Mouse (Mus musculus) cerebellum, postnatal 25 days (tissue): ENCODE data around the gene Atp6v0a4.

Experiments
- DNase-seq, 2 experiments: peaks; one replicate each; pipeline ENCODE4 v3.0.0; 2021; ENCODE audit warnings: mixed read lengths in 2 of 2

The Atp6v0a4 gene

DNA sequence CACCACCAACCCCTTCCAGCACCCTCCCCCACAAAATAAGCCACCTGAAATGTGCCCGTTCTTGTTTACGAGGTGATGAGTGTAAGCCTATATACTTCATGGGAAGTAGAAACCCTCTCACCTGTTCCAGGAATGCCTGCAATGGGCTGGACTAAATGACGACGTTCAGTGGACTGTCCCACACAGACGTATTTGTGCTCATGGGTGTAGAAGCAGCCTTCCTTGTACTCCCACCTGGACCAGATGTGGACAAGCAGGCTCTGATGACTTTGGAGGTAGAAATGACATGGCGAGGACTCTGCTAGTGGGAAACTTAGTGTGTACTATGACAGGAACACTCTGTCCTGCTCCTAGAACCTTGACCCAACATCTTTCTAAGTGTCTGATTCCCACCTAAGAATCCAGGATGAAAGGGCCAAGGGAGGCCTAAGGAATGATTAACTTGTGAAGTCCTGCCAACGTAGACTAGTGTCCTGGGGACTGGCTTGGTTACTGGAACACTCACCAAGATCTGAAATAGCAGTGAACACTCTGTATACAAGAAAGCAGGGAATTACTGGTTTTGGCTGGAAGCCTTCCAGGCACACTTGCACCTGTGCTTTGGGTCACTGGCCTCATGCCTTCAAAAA is at the start of gene Atp6v0a4:
Gene Atp6v0a4, minus strand, starts transcription at position 380 of the 629 bp plus-strand sequence.
- DNase-seq, result no peak

DNA sequence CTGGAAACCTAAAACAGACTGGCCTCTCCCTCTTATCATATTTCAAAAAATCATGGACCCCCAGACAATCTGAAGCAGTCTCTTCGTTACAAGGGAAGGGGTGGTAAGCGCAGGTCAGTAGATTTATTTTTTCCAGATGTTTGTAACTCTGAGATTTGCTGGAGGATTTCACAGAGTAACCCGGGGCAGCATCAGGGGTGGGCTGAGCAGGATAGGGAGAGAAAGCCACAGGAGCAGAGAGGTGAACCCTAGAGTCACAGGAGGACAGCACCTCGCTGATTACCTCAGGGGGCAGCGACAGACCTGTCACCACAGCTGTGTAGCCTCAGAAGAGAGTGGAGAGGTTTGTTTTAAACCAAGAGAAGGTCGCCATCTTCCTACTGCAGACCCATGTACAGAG is 41.0 kb upstream of the Atp6v0a4 start:
- no peak for DNase-seq

DNA sequence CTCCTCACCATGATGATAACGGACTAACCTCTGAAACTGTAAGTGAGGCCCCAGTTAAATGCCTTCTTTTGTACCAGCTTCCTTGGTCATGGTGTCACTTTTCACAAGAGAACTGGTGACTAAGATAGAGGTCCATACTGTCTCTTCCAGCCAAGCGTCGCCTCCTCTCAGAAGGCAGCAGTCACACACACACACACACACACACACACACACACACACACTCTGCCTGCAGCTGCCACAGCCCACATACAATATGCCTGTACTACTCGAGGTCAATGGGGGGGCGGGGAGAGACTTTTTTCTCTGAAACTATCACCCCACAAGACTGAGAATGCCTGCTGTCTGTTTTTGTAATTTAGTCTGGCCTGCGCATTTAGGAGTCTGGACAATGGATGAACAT is 40.3 kb upstream of the Atp6v0a4 start:
- no peak for DNase-seq

DNA sequence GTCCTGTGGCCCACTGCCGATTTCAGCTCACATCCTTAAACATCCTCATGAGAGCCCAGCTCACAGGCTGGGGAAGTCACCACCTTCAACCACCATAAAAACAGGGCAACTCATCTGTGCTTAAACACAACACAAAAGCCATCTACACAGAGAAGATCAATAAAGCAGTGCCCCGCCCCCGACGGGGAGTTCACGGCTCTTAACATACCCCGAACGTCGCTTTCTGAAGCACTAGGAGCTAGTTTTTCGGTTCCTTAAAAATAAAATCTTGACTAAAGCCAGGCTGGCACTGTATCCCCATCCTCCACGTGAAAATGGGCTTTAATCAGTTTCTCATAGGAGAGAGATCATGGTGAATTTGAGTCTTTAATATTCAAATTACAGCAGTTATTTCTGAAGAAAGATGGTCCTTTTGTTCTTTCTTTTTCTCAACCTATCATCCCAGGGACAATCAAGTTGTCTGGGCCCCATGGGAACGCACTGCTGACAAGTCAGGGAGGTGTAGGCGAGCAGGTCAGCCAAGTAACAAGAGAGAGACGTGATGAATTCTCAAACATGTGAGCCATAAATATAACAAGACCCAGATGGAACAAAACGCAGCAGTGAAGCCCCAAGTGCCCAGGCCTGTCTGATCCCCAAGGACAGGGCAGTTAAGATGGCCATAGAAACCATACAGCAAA is 38.6 kb upstream of the Atp6v0a4 start:
- no peak for DNase-seq

DNA sequence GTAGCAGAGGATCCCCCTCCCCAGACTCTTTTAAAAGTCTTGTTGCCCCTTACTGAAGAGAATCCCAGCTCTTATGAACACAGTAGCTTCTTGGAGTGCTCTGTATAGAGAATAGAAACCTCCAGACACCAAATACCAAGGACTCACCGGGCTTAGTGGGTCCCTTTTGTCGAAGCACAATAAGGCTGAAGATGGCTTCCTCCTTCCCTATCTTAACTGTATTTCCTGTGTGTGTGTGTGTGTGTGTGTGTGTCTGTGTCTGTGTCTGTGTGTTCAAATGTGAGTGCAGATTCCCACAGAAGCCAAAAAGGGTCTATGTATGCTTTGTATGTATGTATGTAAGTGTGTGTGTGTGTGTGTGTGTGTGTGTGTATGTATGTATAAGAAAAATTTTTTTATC is 36.2 kb upstream of the Atp6v0a4 start:
- no peak for DNase-seq

DNA sequence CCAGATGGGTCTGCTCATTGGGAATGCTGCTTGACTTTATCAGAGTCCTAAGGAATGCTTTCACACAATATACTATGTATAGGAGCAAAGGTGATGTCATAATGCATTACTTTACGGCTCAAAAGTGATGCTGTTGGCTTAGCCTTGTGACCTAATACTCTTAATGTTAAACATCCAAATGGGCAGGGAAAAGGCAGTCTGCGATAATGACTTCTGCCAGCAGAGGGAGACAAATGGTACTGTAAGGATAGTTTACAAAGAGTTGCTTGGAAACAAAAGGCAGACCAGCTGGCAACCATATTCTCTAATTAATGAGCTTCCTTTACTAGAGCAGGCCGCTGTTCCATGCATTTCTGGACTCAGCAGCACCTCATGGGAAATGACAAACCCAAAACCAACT is 35.7 kb upstream of the Atp6v0a4 start:
- DNase-seq, result peak; percentile 86 to 94

DNA sequence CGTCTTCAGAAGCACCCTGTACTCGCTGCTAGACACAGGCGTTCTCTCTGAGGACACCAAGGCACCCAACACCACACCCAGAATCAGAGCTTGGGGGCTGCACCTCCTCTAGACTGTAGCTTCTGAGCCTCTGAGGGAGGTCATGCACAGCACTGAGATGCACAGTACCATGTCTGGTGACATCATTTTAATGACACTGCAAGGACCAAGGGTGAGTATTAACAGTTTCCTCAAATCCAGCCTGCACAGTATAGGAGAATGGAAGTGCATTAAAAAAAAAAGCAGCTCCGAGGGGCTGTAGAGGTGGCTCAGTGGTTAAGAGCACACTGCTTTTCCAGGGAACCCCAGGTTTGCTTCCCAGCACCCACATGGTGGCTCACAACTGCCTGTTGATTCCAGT is 35.2 kb upstream of the Atp6v0a4 start:
- no peak for DNase-seq

DNA sequence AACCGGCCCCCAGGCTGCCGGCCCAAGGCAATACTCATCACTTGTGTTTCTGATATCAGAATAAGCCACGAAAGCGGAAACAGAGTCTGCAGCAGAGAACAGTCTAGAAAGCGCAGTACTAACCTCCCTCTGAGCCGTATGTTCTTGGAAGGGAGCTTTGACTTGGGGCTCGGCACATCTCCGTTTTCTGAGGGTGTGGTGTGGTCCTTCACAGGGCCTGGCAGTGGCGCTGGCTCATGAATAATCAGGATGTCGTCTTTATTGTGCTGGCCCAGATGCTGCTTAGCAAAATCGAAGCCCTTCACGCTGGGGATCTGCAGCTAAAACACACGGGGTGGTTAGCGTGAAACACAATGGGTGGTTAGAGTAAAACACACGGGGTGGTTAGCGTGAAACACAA is 33.5 kb upstream of the Atp6v0a4 start:
- DNase-seq, result no peak

DNA sequence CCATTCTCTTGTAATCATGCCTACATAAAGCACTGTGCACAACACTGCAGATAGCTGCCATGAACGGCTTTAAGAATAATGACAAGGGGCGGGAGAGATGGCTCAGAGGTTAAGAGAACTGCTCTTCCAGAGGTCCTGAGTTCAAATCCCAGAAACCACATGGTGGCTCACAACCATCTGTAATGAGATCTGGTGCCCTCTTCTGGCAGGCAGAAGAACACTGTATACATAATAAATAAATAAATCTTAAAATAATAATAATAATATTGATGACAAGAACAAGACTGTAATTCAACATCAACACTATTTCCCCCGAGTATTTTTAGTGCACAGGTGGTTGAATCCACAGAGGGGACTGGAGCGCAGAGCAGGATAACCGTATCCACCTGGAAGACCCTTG is 31.8 kb upstream of the Atp6v0a4 start:
- DNase-seq, result no peak

DNA sequence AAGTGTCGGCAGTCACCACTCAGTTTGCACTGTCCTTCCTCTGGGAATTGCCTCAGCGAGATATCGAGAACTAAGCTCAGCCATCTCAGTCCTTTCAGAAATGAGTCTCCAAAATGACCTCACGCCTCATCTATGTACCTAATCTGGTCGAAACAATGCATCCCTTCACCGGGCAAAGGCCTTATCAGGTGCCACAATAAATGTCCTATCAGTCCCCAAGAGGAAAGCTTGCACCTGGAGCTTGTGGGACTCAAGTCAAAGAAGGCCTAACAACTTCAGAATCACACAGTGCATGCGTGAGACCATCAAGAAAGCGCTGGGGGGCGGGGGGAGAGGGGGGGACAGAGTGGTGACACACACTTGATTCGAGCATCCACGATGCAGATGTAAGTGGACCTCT is 27.9 kb upstream of the Atp6v0a4 start:
- DNase-seq, result no peak

DNA sequence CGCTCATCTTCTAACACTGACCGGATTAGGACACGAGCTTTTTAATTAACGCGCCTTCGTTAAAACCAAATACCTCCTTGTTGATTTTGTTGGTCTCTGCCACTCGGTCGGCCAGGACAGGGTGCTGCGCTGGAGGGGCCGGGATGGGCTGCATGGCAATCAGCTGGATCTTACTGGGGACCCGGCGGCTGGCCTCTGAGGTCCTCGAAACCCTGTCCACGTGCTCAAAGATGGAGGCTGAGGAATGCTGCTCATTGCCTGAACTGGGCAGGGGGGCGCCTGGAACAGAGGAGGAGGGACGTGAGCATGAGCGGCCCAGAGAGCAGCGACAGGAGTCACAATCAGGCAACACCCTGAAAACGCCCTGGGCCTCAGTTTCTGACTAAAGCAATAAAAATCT is 25.1 kb upstream of the Atp6v0a4 start:
- DNase-seq, result no peak

DNA sequence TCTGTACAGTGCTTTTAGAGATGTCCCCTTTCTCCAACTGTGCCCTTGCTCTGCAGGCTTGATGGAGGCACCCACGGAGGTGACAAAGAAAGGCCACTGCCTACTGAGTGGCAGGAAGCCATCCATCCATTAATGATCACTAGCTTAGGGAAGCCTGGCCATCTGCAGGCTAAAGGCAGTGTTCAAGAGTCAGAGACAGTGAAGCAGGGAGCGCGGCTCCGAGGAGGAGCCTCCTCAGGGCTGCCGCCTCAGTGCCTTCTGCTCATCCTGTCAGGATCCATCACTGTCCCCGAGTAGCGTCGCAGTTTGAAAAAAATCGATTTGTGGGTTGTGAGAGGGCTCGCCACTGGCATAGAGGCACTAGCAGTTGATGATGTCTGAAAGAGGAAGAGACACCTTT is 24.2 kb upstream of the Atp6v0a4 start:
- no peak for DNase-seq

DNA sequence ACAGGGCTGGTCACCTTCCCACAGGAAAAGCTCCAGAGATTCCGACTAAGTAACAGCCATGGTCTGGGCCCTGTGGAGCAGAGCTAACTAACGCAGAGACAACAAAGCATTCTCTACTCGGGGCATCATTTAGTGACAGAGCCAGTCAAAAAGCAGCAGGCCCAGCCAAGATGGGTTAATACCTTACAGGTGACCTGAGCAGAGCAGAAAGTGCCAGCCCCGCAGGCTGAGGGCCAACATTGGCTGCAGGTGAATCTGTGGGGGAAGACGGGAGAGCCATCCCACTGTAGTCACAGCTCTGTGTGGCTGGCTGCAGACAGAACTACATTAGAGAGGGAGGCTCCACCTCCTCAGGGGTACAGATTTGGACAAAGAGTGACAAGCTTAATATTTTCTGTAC is 22.9 kb upstream of the Atp6v0a4 start:
- DNase-seq, result no peak

DNA sequence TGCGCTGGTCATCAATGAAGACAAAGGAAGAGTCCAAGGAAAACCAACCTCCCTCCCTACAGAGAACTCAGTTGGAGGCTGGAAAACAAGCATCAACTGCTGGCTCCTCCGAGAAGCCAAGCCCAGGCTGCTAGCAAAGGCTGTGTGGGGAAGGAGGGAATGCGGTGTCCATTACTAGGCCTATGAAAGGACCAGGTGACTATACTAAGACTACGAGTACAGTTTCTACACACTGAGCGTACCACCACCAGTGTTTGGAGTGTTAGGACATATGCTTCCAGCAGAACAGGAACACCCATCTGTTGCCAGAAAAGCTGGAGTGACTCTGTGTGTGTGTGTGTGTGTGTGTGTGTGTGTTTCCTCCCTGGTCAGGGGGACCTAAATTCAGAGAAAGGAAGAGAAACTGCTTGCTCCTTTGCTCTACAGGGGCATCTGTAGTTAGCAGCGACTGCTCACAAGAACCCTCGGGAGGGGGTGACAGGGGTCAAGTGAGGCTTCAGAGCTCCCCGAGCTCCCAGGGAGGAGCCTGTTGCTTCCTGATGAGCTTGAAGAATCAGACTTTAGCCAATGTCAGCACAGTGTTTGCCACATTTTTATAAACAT is 21.2 kb upstream of the Atp6v0a4 start:
- no peak for DNase-seq

DNA sequence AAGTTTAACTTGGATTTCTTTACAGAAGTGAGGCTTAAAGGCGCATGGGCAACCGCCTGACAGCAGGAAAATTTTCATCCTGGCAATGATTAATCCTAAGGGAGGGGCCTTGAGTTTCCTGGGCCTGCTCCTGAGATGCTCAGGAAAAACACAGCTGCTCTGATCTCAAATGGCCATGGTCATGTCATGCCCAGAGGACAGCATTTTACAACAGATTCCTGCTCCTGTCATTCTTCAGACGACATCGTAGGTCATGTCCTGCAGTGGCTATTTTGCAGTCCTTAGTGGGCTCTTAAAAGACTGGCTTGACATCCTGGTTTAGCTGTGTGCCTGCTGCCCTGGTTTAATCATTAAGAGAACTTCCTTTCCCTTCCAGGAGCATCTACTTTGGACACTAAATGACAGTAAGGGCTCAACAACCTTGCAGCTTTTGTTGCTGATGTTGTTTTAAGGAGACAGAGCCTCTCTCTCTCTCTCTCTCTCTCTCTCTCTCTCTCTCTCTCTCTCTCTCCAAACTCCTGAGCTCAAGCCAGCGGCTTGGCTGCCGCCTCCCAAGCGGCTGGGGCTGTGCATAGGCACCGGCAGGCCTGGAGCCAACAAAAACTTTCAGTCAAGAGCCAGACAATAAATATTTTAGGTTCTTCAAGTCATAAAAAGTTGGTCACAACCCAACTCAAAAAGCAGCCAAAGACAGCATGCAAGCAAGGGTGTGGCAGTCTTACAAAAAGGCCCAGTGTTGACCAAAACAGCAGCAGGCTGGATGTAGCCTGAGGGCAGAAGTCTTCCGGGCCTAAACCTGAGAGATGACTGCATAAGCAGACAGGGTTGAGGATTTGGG is 20.0 kb upstream of the Atp6v0a4 start:
- no peak for DNase-seq

DNA sequence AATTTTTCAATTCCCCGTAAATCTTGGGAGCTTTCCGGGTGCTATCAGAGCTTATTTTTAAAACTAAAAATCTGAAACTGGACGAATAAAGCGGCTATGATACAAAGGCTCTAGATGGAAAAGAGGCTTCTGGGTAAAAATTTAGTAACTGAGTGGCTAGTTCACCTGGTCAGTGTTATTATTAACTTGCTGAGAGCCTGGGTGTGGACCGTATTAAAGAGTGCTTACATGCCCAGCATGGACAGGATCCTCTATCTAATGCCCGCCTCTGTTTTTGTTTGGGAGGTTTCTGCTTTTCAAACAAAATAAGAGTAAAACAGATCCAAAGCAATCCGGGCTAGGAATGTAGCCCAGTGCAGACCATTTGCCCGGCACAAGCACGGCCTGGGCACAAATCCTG is 16.0 kb upstream of the Atp6v0a4 start:
- no peak for DNase-seq

DNA sequence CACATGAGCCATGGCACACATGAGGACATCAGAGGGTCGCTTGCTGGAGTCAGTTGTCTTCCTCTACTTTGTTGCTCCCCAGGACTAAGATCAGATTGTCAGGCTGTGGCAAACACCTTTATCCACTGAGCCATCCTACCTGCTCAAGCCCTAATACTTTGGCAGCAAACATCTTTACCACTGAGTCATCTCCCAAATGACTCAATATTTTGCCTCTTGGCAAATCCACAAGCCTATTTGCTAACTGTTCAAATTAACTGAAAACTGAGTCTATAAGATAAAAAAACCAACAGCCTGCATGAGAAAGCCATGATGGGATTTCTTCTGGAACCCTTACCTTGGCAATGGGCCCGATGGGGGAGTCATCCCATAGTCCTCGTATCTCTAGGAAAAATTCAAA is 14.7 kb upstream of the Atp6v0a4 start:
- DNase-seq, result no peak

DNA sequence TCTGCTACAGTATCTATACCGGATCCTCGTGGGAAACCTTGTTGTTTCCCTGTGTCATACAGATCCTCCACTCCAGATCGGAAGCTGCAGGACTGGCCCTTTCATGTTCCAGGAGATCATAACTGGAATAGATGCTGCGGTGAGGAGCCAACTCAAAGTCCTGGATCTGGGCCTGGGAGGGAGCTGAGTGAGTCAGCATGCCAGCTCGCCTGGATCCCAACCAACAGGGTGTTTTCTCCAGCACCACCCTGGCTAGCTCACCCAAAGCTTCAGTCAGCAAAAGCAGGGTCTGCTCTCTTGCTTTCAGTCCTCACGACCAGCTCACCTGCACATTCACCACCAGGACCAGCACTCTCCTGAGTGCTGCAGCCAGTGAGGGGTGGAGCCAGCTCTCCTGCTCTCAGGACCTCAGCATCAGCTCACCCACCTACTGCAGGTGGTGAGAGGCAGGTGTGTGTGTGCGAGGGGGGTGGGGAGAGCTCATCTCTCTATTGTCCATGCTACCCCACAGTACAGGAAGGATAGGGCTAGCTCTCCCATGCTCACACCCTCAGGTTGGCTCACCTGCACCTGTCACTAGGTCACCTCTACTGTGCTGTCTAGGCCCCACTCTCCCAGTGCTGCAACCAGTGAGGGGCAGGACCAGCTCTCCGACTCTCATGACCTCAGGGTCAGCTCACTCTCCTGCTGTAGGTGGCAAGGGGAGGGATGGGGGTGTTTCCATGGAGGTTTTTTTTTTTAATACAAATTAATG is 10.6 kb upstream of the Atp6v0a4 start:
- DNase-seq, result peak; percentile 75 to 82

DNA sequence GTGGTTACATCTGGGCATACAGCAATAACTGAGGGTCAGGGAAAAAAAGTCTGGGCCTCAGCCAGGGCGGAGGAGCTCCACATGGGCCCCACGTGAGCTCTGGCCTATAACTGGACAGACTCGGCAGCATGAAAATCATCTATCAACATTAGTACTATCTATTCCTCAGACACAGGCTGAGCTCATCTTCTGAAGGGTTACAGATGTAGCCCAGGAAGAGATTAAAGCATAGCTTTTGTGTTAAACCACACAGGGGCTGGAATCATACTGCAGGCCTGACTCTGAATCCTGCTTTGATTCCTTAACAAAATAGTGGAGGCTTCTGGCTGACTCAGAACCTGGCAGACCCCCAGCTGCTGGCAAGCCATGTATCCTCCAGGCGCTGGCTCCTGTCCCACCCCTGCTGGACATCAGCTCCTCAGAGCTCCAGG is 7.4 kb upstream of the Atp6v0a4 start:
- peak; percentile 80 to 88 for DNase-seq

DNA sequence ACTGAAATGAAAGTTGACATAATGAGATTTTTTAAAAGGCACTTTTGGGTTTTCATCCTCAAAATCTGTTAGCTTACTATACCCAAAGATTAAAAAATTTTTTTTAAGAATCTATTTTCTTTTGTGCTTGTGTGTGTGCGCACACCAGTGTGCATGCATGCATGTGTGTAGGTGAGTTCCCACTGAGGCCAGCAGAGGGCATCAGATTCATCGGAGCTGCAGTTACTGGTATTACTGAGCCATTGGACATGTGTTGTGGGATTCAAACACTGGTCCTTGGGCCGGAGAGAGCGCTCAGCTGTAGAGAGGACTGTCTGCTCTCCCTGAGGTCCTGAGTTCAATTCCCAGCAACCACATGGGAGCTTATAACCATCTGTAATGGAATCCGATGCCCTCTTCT is 5.5 kb upstream of the Atp6v0a4 start:
- DNase-seq, result no peak

DNA sequence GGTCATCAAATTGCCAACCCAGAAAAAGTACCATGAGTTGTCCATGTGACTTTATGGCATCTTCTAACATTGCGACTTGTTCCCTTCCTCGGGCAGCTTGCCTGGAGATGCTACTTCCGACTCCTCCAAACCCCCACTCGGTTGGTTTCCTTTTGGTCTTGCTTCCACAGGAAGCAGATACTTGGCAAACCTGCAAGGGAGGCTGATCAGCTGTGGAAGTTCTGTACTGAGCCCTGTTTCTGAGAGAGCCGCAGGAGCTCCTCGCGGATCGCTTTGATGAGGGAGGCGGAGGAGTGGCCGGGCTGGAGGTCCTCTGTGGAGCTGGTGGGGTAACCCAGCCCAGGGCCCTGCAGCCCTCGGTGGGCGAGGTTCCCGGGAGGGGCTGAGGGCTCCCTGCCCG is 3.7 kb upstream of the Atp6v0a4 start:
- DNase-seq, result no peak

DNA sequence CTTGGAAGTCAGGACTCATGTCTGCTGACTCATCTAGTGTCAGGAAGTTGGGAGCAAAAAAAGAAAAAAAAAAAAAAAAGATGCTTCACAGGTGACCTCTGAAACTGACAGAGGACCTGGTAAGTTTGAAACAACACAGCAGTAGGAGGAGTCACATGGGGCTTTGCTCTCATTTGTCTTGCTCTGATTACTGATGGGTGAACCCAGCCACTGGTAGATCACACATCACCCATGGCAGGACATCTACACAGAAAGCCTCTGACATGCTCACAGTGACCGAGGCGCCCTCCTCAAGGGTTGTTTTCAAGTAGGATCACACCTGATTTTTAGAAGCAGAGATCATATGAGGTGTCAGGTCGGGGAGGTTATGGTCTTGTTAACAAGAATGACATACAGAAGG is 1.1 kb upstream of the Atp6v0a4 start:
- no peak for DNase-seq

DNA sequence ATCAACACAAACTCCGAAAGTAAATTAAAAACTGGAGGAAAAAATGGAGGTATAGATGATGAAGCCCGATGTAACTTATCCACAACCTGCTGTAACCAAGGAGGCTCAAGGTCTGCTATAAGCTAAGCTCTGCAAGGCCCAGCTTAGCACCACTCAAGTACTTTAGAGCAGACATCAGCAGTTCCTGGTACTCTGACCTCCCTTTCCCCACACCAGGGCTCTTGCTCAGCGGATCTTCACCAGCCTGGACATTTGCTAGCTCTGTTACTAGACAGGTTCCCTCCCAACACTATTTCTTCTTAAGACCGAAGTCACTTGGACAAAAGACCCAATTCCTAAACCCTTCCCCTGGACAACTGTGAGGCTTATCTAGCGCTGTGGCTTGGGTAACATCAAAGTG is 496 bp upstream of the Atp6v0a4 start:
- DNase-seq, result no peak
